Mouse (Mus musculus) embryonic facial prominence, embryonic 12.5 days (tissue): Measurements from ENCODE around the gene Apol7e. TPM values are rescaled to one million over a fixed set of nuclear protein-coding genes. Genes with fewer than 3 reads are reported as not detected.

ENCODE experiments used
- ATAC-seq: fragments of 200-750 bp; cut with Nextera tagmentation; 2 replicates; pipeline ENCODE4 v1.8.0; 2017; ENCODE audit not compliant: insufficient number of reproducible peaks, insufficient read depth, low FRiP score, low TSS enrichment
- H3K27ac ChIP-seq: fragments of 300-500 bp; sonication (generic); 2 replicates; pipeline ENCODE4 v1.5.1; 2016; ENCODE audit warnings: mild to moderate bottlenecking
- H3K27me3 ChIP-seq: fragments of 300-500 bp; sonication (generic); 2 replicates; pipeline ENCODE4 v1.6.1; 2016; ENCODE audit warnings: mild to moderate bottlenecking, moderate library complexity
- H3K36me3 ChIP-seq: fragments of 300-500 bp; sonication (generic); 2 replicates; pipeline ENCODE4 v1.6.1; 2016; ENCODE audit warnings: mild to moderate bottlenecking
- H3K4me1 ChIP-seq: fragments of 300-500 bp; sonication (generic); 2 replicates; pipeline ENCODE4 v1.6.1; 2016
- H3K4me2 ChIP-seq: fragments of 300-500 bp; sonication (generic); replicated peaks from 2 replicates; pipeline ENCODE4 v1.6.1; 2016; ENCODE audit warnings: mild to moderate bottlenecking, moderate library complexity
- H3K4me3 ChIP-seq: fragments of 300-500 bp; sonication (generic); 2 replicates; pipeline ENCODE4 v1.5.1; 2016; ENCODE audit warnings: mild to moderate bottlenecking
- H3K9ac ChIP-seq: fragments of 300-500 bp; sonication (generic); 2 replicates; pipeline ENCODE4 v1.6.1; 2016; ENCODE audit warnings: mild to moderate bottlenecking, moderate library complexity
- H3K9me3 ChIP-seq: fragments of 300-500 bp; sonication (generic); 2 replicates; pipeline ENCODE4 v1.6.1; 2016; ENCODE audit warnings: mild to moderate bottlenecking, moderate library complexity
- WGBS: fragments of 180-500 bp; shearing (Covaris S2); methylation state at CpG from one replicate; pipeline ENCODE4 v1.1.7; 2016; 5-methylcytosine and 5-hydroxymethylcytosine counted together
- polyA plus RNA-seq: library from polyadenylated mRNA; unstranded; fragments of >200 nt; fragmentation: Nextera tagmentation; extraction: Ambion mirVana; gene quantifications from 2 replicates; pipeline ENCODE4 v1.2.1, GENCODE M21; 2016

Gene Apol7e
- polyA plus RNA-seq, 1 experiment from 2014 or later, result not detected

DNA sequence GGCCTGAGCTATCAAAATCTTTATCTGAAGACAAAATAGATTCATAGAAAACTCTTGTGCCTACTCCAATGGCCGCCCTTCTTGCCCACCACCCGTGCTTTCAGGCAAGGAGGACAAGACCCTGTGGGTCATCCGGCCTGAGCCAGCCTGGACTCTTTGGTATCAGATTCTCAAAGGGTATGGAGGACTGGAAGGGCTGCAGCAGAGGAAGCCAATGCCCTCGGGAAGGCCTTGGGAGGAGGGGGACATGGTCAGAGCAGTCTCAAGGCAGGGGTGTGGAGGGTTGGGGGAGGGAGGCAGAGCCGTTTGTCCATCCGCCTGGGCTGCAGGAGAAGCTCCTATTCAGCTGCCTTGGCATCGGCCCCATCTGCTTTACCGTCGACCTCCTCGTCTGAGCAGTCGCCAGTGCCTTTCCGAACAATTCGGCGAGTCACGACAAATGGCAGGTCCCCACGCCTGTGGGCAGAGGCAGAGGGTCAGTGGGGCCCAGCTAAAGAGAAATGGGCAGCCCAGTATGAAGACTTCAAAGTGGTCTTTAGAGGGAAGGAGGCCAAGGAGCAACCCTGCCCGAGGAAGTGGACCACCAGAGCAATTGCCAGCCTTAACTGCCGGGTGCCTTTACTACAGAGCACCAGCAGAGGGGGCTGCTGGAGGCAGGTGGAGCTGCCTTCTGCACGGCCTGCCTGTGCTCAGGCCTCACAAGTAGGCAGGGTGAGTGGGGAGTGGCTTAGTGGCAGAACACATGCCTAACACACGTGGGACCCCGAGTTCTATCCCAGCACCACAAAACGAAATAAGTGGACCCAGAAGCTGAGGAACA is 63.1 kb downstream of the Apol7e start:
- no peak for ATAC-seq
- WGBS, result 81% methylated on average over 22 of the region's 22 CpGs
- no peaks in the 10 kb centered on the region for H3K4me1 ChIP-seq
- no peak overlapping the region; the same call in 1 of the 2 replicates for H3K9ac ChIP-seq
- H3K27me3 ChIP-seq, result no peaks in the 10 kb centered on the region
- no peak overlapping the region for H3K4me3 ChIP-seq
- peaks cover 66% of the 10 kb centered on the region for H3K36me3 ChIP-seq
- no peak overlapping the region for H3K27ac ChIP-seq
- no peak overlapping the region for H3K4me2 ChIP-seq
- no peaks in the 10 kb centered on the region for H3K9me3 ChIP-seq

DNA sequence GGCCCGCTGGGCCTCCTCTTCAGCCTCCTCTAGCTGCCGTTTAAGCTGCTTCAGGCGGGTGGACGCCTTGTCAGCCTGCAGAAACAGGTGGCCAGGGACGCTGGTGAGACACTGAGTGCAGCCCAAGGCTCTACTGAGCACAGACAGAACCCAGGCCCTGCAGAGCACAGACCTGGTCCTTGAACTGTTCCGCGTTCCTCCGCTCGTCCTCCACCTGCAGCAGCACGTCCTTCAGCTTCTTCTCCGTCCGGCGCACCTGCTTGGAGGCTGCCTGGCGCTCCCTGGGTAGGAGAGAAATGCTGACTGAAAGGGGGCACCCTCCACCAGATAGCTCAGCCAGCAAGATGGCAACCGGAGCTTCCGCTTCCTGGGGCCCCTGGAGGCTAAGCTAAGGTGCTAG is 64.4 kb downstream of the Apol7e start:
- Histone ChIP-seq H3K9me3 (no peaks in the 10 kb centered on the region), H3K27me3 (no peaks in the 10 kb centered on the region), H3K4me3 (no peak overlapping the region), H3K4me2 (no peak overlapping the region), H3K9ac (no peak overlapping the region), H3K27ac (no peak overlapping the region), H3K4me1 (no peaks in the 10 kb centered on the region), H3K36me3 (peaks cover 79% of the 10 kb centered on the region)
- WGBS, result 88% methylated on average over 16 of the region's 16 CpGs
- ATAC-seq, result no peak

DNA sequence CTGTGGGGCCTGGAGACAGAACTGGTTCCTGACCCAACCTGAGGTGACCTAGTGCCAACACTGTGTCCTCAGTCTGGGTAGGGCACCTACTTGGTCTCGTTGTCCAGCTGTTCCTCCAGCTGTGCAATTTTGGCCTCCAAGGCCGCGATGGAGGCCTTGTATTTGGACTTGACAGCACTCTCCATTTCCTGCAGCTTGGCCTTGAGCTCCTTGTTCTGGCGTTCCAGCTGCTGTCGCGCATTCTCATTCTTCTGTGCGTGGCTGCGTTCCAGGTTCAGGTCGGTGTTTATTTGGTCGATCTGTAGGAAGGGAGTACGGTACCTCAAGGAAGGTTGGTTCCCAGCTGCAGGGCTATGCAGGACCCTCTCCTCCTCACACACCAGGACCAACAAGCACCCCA is 65.0 kb downstream of the Apol7e start:
- Histone ChIP-seq H3K4me1 (no peaks in the 10 kb centered on the region), H3K27me3 (no peaks in the 10 kb centered on the region), H3K9ac (no peak overlapping the region), H3K4me3 (no peak overlapping the region), H3K4me2 (no peak overlapping the region), H3K9me3 (no peaks in the 10 kb centered on the region), H3K36me3 (peaks cover 85% of the 10 kb centered on the region), H3K27ac (no peak overlapping the region)
- no peak for ATAC-seq
- WGBS, result 94% methylated on average over 11 of the region's 11 CpGs

DNA sequence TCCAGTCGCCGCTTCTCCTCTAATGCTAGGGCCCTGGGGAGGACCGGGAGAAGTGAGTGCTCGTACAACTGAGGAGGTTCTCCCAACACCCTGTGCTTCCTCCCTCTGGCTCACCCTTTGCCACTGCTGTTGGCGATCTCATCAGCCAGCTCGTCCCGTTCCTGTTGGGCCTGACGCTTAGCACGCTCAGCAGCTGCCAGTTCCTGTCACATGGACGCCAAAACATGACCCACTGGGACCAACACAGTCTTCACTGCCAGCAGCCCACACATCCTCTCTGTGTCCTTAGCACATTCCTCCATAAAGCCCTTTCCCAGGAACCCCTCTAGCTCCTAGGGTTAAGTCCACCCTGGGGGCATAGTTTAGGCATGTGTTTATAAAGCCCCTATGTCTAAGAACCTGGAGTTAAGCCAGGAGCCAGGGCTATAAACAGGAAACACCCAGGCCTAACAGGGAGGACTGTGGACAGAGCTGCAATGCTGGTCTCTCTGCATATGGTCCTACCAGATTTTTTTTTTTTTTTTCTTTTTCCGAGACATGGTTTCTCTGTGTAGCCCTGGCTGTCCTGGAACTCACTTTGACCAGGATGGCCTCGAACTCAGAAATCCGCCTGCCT is 65.8 kb downstream of the Apol7e start:
- Histone ChIP-seq H3K9ac (no peak overlapping the region), H3K4me3 (no peak overlapping the region), H3K36me3 (peaks cover 93% of the 10 kb centered on the region), H3K27ac (no peak overlapping the region), H3K4me2 (no peak overlapping the region), H3K9me3 (no peaks in the 10 kb centered on the region), H3K4me1 (no peaks in the 10 kb centered on the region), H3K27me3 (no peaks in the 10 kb centered on the region)
- WGBS, result 78% methylated on average over 13 of the region's 13 CpGs
- ATAC-seq, result no peak

GRCm38 (mm10) chr15:77765484-77766093 is 66.9 kb downstream of the Apol7e start:
- no peaks in the 10 kb centered on the region for H3K4me1 ChIP-seq
- H3K36me3 ChIP-seq, result peaks cover 97% of the 10 kb centered on the region
- H3K9me3 ChIP-seq, result no peaks in the 10 kb centered on the region
- no peak for ATAC-seq
- H3K27ac ChIP-seq, result no peak overlapping the region
- 94% methylated on average over 16 of the region's 16 CpGs for WGBS
- H3K27me3 ChIP-seq, result no peaks in the 10 kb centered on the region
- H3K4me3 ChIP-seq, result no peak overlapping the region
- H3K4me2 ChIP-seq, result no peak overlapping the region
- H3K9ac ChIP-seq, result no peak overlapping the region

GRCm38 (mm10) chr15:77766981-77767380 is 68.3 kb downstream of the Apol7e start:
- 90% methylated on average over 11 of the region's 11 CpGs for WGBS
- no peak for ATAC-seq
- Histone ChIP-seq H3K4me1 (no peaks in the 10 kb centered on the region), H3K27me3 (no peaks in the 10 kb centered on the region), H3K36me3 (peaks cover 99% of the 10 kb centered on the region), H3K27ac (no peak overlapping the region), H3K9me3 (no peaks in the 10 kb centered on the region), H3K9ac (no peak overlapping the region), H3K4me2 (no peak overlapping the region), H3K4me3 (no peak overlapping the region)

Other genes starting within 250 kb of the Apol7e start
- not detected in 2 replicates for gene Apol10a, start 221.8 kb upstream of the Apol7e start, polyA plus RNA-seq
- not detected in 2 replicates for gene Apol11a, start 190.6 kb upstream of the Apol7e start, polyA plus RNA-seq
- not detected in 2 replicates for gene Apol7c, start 165.5 kb upstream of the Apol7e start, polyA plus RNA-seq
- not detected in 2 replicates for gene 1700025B11Rik, start 137.0 kb upstream of the Apol7e start, polyA plus RNA-seq
- 0.12 TPM in 1 of 2 replicates, not detected in the other for gene Apol10b, start 102.7 kb upstream of the Apol7e start, polyA plus RNA-seq
- gene Gm36245, start 99.6 kb upstream of the Apol7e start, polyA plus RNA-seq, result not detected in 2 replicates
- not detected in 2 replicates for gene Apol11b, start 55.6 kb upstream of the Apol7e start, polyA plus RNA-seq
- not detected in 2 replicates for gene Apol9b, start 30.2 kb downstream of the Apol7e start, polyA plus RNA-seq
- 0.24 and 0.83 TPM in 2 replicates for gene Apol8, start 58.1 kb downstream of the Apol7e start, polyA plus RNA-seq
- gene Myh9, start 143.3 kb downstream of the Apol7e start, polyA plus RNA-seq, result 37.3 and 37.9 TPM in 2 replicates
- gene Txn2, start 230.1 kb downstream of the Apol7e start, polyA plus RNA-seq, result 220 and 236 TPM in 2 replicates